Mouse (Mus musculus) megakaryocyte, adult 5-6 weeks (primary cell): Measurements from ENCODE around the gene Slc22a16. TPM values are rescaled to one million over a fixed set of nuclear protein-coding genes. Genes with fewer than 3 reads are reported as not detected.
A peak's percentile ranks its signal among the peaks of the same experiment; 100 is the strongest.
"Not testable (repeated sequence)": the region's sequence is repeated elsewhere in the genome, so short reads cannot be mapped to it uniquely, and the experiment has no call there.

Experiments used
- ATAC-seq: 2 replicates; pipeline ENCODE4 v1.8.0; 2016; ENCODE audit warnings: mild to moderate bottlenecking, inconsistent platforms; ENCODE audit not compliant: poor library complexity, severe bottlenecking
- total RNA-seq, 2 experiments: library from RNA; stranded (forward) in 1 of 2; stranded (reverse) in 1 of 2; fragments of 153-499, 151-499 nt in 1 of 2; fragments of 221-1000, 200-1000 nt in 1 of 2; gene quantifications; 2 replicates each; pipeline versions ENCODE4 v1.2.3 to v1.2.4; 2015 to 2017

Gene Slc22a16
- not detected in 2 replicates for total RNA-seq (2015)
- total RNA-seq (2017) = not detected in 2 replicates

GRCm38 (mm10) chr10:40570036-40570435, at the start of gene Slc22a16:
Slc22a16 (plus strand) TSS chr10:40570336.
- no peak for ATAC-seq

GRCm38 (mm10) chr10:40521579-40521978, 48.6 kb upstream of the Slc22a16 start:
- no peak for ATAC-seq

DNA sequence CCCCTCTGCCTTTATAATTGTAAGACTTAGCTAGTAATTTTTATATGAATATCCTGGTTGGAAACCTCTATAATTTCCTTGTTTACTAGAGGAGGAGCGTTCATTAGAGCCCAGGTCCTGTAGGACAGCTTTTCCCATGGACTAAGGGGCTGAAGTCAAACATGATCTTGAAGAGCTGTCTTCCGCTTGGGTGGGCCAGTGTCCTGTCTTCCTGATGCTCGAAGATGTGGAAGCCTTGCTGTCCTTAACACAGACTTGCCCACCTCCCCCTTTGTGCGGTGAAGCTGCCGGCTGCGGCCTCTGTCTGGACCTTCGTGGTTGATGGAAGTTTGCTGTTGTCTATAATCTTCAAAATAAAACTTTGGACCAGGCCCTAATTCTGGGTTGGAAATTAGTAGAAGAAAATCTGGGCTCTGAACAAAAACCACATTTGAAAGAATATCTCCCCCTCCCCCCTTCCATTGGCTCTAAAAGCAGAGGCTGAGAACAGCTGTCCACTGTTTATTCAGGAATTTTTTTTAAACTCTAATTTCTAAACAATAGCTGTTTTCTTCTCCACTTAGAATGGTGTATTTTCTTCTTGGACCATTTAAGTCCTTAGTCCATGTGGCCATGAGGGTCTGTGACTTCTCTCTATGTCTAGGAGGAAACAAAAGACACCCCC, 46.7 kb upstream of the Slc22a16 start:
- ATAC-seq = no peak

- peak; percentile 36 for ATAC-seq
Observed at GRCm38 (mm10) chr10:40524032-40524806, 45.9 kb upstream of the Slc22a16 start.

DNA sequence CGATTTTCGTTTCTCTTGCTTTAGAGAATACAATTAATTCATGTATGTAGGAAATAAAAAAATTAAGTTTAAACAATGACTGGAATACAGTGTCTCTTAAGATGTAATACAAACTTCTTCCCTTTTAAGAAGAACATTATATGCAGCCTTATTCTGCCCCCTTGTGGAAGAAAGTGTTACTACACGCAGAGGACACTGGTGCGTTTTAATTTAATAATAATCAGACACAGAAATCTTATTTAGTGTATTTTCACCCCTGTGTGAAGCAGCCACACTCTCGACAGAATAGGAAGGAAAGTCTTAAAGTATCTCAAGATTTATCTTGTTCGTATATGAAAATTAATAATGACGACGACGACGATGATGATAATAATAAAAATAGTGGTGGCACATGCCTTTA, 45.1 kb upstream of the Slc22a16 start:
- ATAC-seq = peak; percentile 35

DNA sequence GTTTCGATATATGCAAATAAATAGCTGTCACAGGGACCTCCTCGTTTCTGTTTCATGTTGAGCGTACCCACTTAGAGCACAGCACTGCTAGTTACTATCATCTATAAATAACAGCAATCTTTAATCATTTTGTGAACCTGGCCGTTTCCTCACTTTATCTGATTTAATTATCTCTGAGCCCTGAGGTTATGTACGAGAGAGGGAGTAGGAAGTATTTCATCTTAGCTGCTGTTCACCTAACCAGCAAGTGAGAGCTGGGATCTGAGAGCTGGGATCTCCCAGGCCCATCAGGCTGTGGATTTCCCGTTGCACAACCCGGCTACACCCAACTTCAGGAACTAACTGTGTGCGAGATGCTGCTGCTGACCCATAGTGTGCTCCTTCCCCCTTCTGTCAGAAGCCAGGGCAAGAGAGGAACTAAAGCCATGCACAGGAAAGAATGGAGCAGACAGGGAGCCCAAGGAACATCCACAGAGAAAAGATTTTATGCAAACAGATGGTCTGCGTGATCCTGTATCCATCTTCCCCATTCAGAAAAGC, 44.5 kb upstream of the Slc22a16 start:
- peak; percentile 72 for ATAC-seq

DNA sequence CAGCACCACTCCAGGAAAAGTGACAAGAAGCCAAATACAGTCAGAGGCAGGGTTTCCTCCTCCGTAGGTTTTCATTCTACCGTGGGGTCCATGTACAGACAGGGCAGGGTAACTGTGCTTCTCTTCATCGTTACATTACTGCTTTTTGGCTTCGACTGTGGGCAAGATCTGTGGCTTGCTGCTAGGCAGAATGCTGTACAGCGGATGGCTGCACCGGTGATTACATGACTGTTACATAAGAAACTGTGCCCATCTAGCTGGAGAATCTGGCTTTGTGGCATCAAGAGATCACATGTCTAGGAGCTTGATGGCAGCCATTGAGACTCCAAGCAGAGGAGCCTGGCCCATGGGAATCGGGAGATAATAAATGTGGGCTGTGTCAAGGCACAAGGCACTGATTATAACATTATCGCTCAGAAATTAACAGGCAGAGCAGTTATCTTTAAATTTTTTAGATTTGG, 43.8 kb upstream of the Slc22a16 start:
- ATAC-seq = 0 out of 2 replicates have a peak, but pooled peaks have one; percentile 8

- no peak for ATAC-seq
Observed at GRCm38 (mm10) chr10:40526986-40527385, 43.1 kb upstream of the Slc22a16 start.

DNA sequence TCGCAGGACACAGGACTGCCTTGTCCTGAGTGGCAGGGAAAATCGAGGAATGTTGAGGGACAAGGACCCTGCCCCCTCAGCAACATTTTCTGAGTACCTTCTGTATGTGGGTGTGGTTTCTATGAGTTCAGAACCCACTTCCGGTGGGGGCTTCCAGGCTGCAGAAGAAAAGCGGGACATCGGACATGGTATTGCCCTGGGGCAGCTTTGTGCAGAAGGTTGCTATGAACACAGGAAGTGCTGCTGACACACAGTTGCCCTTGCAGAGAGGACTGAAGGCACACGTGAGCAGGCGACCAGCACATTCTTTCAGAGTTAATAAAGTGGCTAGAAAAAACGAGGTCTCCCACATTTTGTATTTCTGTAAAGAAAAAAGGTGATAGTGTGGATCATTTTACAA, 42.6 kb upstream of the Slc22a16 start:
- ATAC-seq = peak; percentile 46

- ATAC-seq = no peak
Observed at GRCm38 (mm10) chr10:40528668-40529067, 41.5 kb upstream of the Slc22a16 start.

DNA sequence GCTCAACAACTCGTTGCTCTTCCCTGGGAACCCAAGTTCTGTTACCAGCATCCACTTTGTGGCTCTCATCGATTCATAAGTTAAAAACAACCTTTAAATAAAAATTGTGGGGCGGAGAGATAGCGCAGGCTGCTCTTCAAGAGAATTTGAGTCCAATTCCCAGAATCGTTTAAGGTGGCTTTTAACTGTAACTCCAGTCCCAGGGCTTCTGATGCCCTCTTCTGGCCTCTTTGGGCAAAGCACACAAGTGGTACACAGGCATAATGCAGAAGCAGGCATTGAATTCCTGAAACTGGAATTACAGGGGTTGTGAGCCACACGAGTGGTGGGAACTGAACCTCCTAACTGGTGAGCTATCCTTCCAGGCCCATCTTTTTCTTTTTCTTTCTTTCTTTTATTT, 40.5 kb upstream of the Slc22a16 start:
- peak; percentile 53 for ATAC-seq

GRCm38 (mm10) chr10:40530661-40531060, 39.5 kb upstream of the Slc22a16 start:
- ATAC-seq = no peak

DNA sequence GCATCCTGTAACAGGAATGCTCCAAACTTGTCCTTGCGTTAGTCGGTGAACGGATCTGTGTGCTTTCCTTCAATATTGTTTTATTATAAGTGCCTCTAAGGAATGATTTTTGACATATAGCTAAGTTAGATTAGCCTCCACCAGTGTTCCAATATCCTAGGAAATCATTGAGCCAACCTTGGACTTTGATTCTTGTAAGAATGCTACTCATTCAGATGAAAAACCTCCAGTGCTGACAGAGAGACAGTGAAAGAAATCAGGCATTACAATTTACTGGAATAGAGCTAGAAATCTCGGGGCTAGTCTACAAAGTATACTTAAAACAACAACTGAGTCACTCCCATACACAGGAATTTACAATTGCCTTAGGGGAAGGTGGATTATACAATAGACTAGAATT, 37.5 kb upstream of the Slc22a16 start:
- ATAC-seq = not testable (repeated sequence)

DNA sequence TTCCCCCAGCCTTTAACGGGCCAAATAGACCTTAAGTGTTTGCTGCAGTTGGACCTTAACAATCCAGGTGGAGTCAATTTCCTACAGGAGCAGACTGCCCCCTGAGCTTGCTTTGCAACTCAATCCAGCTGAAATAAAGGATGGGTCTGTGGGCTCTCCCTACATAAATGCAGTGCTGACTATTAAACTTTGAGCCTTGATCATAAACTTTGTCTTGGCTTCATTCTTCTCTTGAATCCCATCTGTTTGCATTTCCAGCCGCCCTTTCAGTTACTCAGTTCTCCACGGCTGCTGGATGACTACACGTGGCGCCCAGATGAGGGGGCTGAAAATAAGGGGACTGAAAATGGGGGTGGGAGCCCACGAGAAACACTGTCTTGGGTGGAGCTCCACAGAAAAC, 28.8 kb upstream of the Slc22a16 start:
- no peak for ATAC-seq

DNA sequence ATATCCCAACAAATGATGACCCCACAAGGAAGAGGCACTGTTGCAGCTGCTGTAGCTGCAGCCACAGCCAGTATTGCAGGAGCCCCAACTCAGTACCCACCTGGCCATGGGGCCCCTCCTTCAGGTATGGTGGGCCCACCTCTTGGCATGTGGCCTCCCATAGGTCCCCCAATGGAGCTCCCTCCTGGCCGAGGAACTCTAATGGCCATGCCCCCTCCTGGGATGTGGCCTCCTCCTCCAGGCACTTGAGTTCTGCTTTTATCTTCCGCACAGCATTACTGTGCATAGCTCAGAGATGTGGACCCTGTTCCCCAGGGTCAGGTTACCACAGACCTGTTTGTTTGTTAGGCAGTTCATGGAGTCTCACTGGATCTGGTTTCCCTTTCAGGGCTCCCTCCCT, 20.8 kb upstream of the Slc22a16 start:
- no peak for ATAC-seq

- ATAC-seq = no peak
Observed at GRCm38 (mm10) chr10:40551801-40552200, 18.3 kb upstream of the Slc22a16 start.

- ATAC-seq = peak; percentile 71
Observed at GRCm38 (mm10) chr10:40565695-40566094, 4.4 kb upstream of the Slc22a16 start.

GRCm38 (mm10) chr10:40575912-40576634, 5.9 kb downstream of the Slc22a16 start:
- peak; percentile 95 for ATAC-seq

DNA sequence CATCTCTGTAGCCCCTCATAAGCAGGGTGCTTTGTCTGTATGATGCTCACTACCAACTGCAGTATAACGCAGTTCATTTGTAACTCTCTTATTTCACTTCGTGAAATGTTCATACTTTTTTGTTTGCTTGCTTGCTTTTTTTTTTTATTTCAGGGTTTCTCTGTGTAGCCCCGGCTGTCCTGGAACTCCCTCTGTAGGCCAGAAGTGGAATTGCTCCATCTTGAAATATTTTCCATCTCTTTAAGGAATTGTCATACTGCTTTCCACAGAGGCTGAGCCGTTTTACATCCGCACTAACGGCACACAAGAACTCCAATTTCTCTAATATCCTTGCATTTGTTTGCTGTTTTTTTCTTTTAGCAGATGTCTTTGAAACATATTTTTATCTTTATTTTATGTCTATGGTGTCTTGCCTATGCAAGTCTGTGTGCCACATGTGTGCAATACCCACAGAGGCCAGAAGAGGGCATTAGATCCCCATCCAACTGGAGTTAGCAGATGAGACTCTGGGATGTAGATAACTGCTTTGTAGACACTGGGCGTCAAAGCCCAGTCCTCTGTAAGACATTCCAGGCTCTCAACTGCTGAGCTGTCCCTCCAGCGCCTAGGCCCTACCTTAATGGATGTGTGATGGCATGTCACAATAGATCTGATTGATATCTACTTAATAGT, 13.6 kb downstream of the Slc22a16 start:
- no peak for ATAC-seq

DNA sequence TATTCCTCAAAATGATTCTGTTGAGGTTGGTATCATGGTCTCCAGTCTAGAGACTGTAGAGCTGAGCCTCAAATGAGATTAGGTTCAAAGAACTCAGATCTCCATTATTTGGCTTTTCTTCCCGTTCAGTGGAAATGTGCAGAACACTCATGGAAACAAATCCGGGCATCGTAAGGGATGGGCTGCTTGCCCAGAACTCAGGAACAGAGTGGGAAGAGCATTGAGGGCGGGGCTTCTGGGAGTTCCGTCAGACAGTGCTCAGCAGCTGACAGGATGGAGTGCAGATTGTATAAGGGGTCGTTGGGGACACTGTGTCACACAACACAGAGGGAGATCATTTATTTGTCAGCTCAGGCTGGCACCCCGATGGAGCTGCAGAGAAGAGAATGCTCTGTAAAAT, 22.1 kb downstream of the Slc22a16 start:
- no peak for ATAC-seq

- ATAC-seq = no peak
Observed at GRCm38 (mm10) chr10:40597177-40597576, 27.0 kb downstream of the Slc22a16 start.
